Mouse (Mus musculus): ENCODE results near the gene Pacrg. TPM values are rescaled to one million over a fixed set of nuclear protein-coding genes. Genes with fewer than 3 reads are reported as not detected.

The Pacrg gene
- polyA plus RNA-seq, 1 experiment = 21.0 TPM

- Histone ChIP-seq H3K27ac (ENCODE audit: insufficient read depth, low read length) (peak overlapping the region; percentile 48), H3K4me1 (ENCODE audit: control insufficient read depth, insufficient read depth, low read length) (peaks cover 4% of the 10 kb centered on the region), H3K4me3 (ENCODE audit: insufficient read depth, low read length) (no peak overlapping the region; the same call in 1 of the 2 replicates)
- TF ChIP-seq POLR2A (IDR thresholded peaks at IDR 0.05; ENCODE audit: extremely low read depth, insufficient read depth, low read length) = no peak
- TF ChIP-seq CTCF (IDR thresholded peaks at IDR 0.05; ENCODE audit: extremely low read depth, insufficient read depth, low read length) = no peak
These were observed 344.0 kb downstream of the Pacrg start for GRCm38 (mm10) chr17:10496066-10496465.

GRCm38 (mm10) chr17:10495588-10495987, 344.5 kb downstream of the Pacrg start:
- TF ChIP-seq POLR2A (IDR thresholded peaks at IDR 0.05; ENCODE audit: extremely low read depth, insufficient read depth, low read length) = no peak
- no peak for TF ChIP-seq CTCF (IDR thresholded peaks at IDR 0.05; ENCODE audit: extremely low read depth, insufficient read depth, low read length)
- peaks cover 4% of the 10 kb centered on the region for H3K4me1 ChIP-seq (ENCODE audit: control insufficient read depth, insufficient read depth, low read length)
- H3K27ac ChIP-seq (ENCODE audit: insufficient read depth, low read length) = 0 out of 2 replicates have a peak overlapping the region, but pooled peaks have one; percentile 8
- H3K4me3 ChIP-seq (ENCODE audit: insufficient read depth, low read length) = no peak overlapping the region

- Histone ChIP-seq H3K4me3 (ENCODE audit: insufficient read depth, low read length) (no peak overlapping the region), H3K27ac (ENCODE audit: insufficient read depth, low read length) (peak overlapping the region; percentile 73; the same call in 1 of the 2 replicates), H3K4me1 (ENCODE audit: control insufficient read depth, insufficient read depth, low read length) (peaks cover 4% of the 10 kb centered on the region)
- TF ChIP-seq CTCF (IDR thresholded peaks at IDR 0.05; ENCODE audit: extremely low read depth, insufficient read depth, low read length) (peak; percentile 73), POLR2A (IDR thresholded peaks at IDR 0.05; ENCODE audit: extremely low read depth, insufficient read depth, low read length) (no peak)
These were observed 347.0 kb downstream of the Pacrg start for GRCm38 (mm10) chr17:10493124-10493523.

GRCm38 (mm10) chr17:10490374-10491169, 349.5 kb downstream of the Pacrg start:
- peak overlapping the region; percentile 55 for H3K27ac ChIP-seq (ENCODE audit: insufficient read depth, low read length)
- no peak for TF ChIP-seq CTCF (IDR thresholded peaks at IDR 0.05; ENCODE audit: extremely low read depth, insufficient read depth, low read length)
- TF ChIP-seq POLR2A (IDR thresholded peaks at IDR 0.05; ENCODE audit: extremely low read depth, insufficient read depth, low read length) = no peak

GRCm38 (mm10) chr17:10488873-10489272, 351.2 kb downstream of the Pacrg start:
- TF ChIP-seq POLR2A (IDR thresholded peaks at IDR 0.05; ENCODE audit: extremely low read depth, insufficient read depth, low read length) (no peak), CTCF (IDR thresholded peaks at IDR 0.05; ENCODE audit: extremely low read depth, insufficient read depth, low read length) (no peak)
- H3K27ac ChIP-seq (ENCODE audit: insufficient read depth, low read length) = 0 out of 2 replicates have a peak overlapping the region, but pooled peaks have one; percentile 55
- peaks cover 7% of the 10 kb centered on the region for H3K4me1 ChIP-seq (ENCODE audit: control insufficient read depth, insufficient read depth, low read length)
- H3K4me3 ChIP-seq (ENCODE audit: insufficient read depth, low read length) = no peak overlapping the region

More at GRCm38 (mm10) chr17:10490374-10491169, 349.5 kb downstream of the Pacrg start:
- Histone ChIP-seq H3K4me1 (ENCODE audit: control insufficient read depth, insufficient read depth, low read length) (peaks cover 4% of the 10 kb centered on the region), H3K4me3 (ENCODE audit: insufficient read depth, low read length) (no peak overlapping the region)

GRCm38 (mm10) chr17:10483945-10484546, 356.1 kb downstream of the Pacrg start:
- peak overlapping the region; percentile 99 for H3K27ac ChIP-seq (ENCODE audit: insufficient read depth, low read length)
- no peak for TF ChIP-seq POLR2A (IDR thresholded peaks at IDR 0.05; ENCODE audit: extremely low read depth, insufficient read depth, low read length)
- TF ChIP-seq CTCF (IDR thresholded peaks at IDR 0.05; ENCODE audit: extremely low read depth, insufficient read depth, low read length) = no peak

GRCm38 (mm10) chr17:10481081-10481480, 359.0 kb downstream of the Pacrg start:
- no peak overlapping the region for H3K4me3 ChIP-seq (ENCODE audit: insufficient read depth, low read length)
- peaks cover 3% of the 10 kb centered on the region for H3K4me1 ChIP-seq (ENCODE audit: control insufficient read depth, insufficient read depth, low read length)
- TF ChIP-seq POLR2A (IDR thresholded peaks at IDR 0.05; ENCODE audit: extremely low read depth, insufficient read depth, low read length) (no peak), CTCF (IDR thresholded peaks at IDR 0.05; ENCODE audit: extremely low read depth, insufficient read depth, low read length) (no peak)
- H3K27ac ChIP-seq (ENCODE audit: insufficient read depth, low read length) = peak overlapping the region; percentile 14; the same call in 1 of the 2 replicates

More at GRCm38 (mm10) chr17:10483945-10484546, 356.1 kb downstream of the Pacrg start:
- Histone ChIP-seq H3K4me1 (ENCODE audit: control insufficient read depth, insufficient read depth, low read length) (peaks cover 3% of the 10 kb centered on the region), H3K4me3 (ENCODE audit: insufficient read depth, low read length) (no peak overlapping the region)

- Histone ChIP-seq H3K4me3 (ENCODE audit: insufficient read depth, low read length) (no peak overlapping the region), H3K4me1 (ENCODE audit: control insufficient read depth, insufficient read depth, low read length) (no peaks in the 10 kb centered on the region), H3K27ac (ENCODE audit: insufficient read depth, low read length) (no peak overlapping the region)
- TF ChIP-seq POLR2A (IDR thresholded peaks at IDR 0.05; ENCODE audit: extremely low read depth, insufficient read depth, low read length) = no peak
- no peak for TF ChIP-seq CTCF (IDR thresholded peaks at IDR 0.05; ENCODE audit: extremely low read depth, insufficient read depth, low read length)
These were observed 360.9 kb downstream of the Pacrg start for GRCm38 (mm10) chr17:10479020-10479707.

DNA sequence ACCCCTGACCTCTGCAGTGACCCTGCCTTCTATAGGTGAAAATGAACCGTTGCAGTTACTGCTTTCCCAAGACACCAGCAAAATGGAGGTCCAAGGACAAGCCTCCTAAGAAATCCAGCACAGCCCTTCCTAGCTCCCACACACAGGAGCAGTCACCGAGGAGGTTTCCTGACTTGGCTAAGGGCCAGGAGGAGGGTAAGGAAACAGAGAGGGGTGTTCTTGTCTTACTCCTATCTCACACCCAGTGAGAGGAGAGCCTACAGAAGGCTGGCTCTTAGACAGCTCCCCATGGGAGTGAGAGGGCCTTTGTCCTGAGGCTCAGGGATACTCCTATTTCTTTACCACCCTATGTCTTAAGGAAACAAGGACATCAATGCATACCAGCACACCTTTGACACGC, 361.7 kb downstream of the Pacrg start:
- Histone ChIP-seq H3K4me1 (ENCODE audit: control insufficient read depth, insufficient read depth, low read length) (no peaks in the 10 kb centered on the region), H3K4me3 (ENCODE audit: insufficient read depth, low read length) (no peak overlapping the region), H3K27ac (ENCODE audit: insufficient read depth, low read length) (no peak overlapping the region)
- TF ChIP-seq POLR2A (IDR thresholded peaks at IDR 0.05; ENCODE audit: extremely low read depth, insufficient read depth, low read length) (no peak), CTCF (IDR thresholded peaks at IDR 0.05; ENCODE audit: extremely low read depth, insufficient read depth, low read length) (no peak)
